Mouse (Mus musculus): Measurements from ENCODE around the gene Rab43. TPM values are rescaled to one million over a fixed set of nuclear protein-coding genes. Genes with fewer than 3 reads are reported as not detected.

Rab43 gene
- polyA plus RNA-seq (2012; rRNA removed), result 47.2 and 58.4 TPM in 2 replicates

- TF ChIP-seq POLR2A (IDR thresholded peaks at IDR 0.05; ENCODE audit: low read depth, low read length) (peak; percentile 99), CTCF (IDR thresholded peaks at IDR 0.05; ENCODE audit: extremely low read depth, insufficient read length, insufficient replicate concordance, low read depth, low read length) (no peak)
- Histone ChIP-seq H3K4me1 (ENCODE audit: control insufficient read depth, insufficient read depth, insufficient read length, low read length) (peaks cover 14% of the 10 kb centered on the region), H3K4me3 (ENCODE audit: low read depth, low read length) (peak within 1 kb of the TSS; percentile 82), H3K27me3 (ENCODE audit: control insufficient read depth, insufficient read depth, low read length) (no peaks in the 10 kb centered on the region), H3K27ac (ENCODE audit: insufficient read depth, low read depth, low read length) (peak within 1 kb of the TSS; percentile 91), H3K36me3 (ENCODE audit: control insufficient read depth, insufficient read depth, low read length) (no peaks in the 10 kb centered on the region; the same call in 1 of the 2 replicates)
- WGBS, result under 1% methylated on average over 56 of the region's 56 CpGs
Measured at GRCm38 (mm10) chr6:87811675-87812338, at the start of gene Rab43. Gene Rab43 (minus strand): TSS chr6:87812164.

GRCm38 (mm10) chr6:87857071-87857470 lies 45.1 kb upstream of the Rab43 start:
- TF ChIP-seq POLR2A (IDR thresholded peaks at IDR 0.05; ENCODE audit: low read depth, low read length) (no peak), CTCF (IDR thresholded peaks at IDR 0.05; ENCODE audit: extremely low read depth, insufficient read length, insufficient replicate concordance, low read depth, low read length) (no peak)
- no peak overlapping the region for H3K27ac ChIP-seq (ENCODE audit: insufficient read depth, low read depth, low read length)
- H3K36me3 ChIP-seq (ENCODE audit: control insufficient read depth, insufficient read depth, low read length), result no peaks in the 10 kb centered on the region
- H3K27me3 ChIP-seq (ENCODE audit: control insufficient read depth, insufficient read depth, low read length), result no peaks in the 10 kb centered on the region
- H3K4me1 ChIP-seq (ENCODE audit: control insufficient read depth, insufficient read depth, insufficient read length, low read length), result no peaks in the 10 kb centered on the region
- WGBS, result 44% methylated on average over 1 of the region's 1 CpGs
- H3K4me3 ChIP-seq (ENCODE audit: low read depth, low read length), result no peak overlapping the region

- 74% methylated on average over 4 of the region's 4 CpGs for WGBS
- no peak for TF ChIP-seq CTCF (IDR thresholded peaks at IDR 0.05; ENCODE audit: extremely low read depth, insufficient read length, insufficient replicate concordance, low read depth, low read length)
- TF ChIP-seq POLR2A (IDR thresholded peaks at IDR 0.05; ENCODE audit: low read depth, low read length), result no peak
- Histone ChIP-seq H3K27me3 (ENCODE audit: control insufficient read depth, insufficient read depth, low read length) (no peaks in the 10 kb centered on the region), H3K4me3 (ENCODE audit: low read depth, low read length) (no peak overlapping the region), H3K27ac (ENCODE audit: insufficient read depth, low read depth, low read length) (no peak overlapping the region), H3K4me1 (ENCODE audit: control insufficient read depth, insufficient read depth, insufficient read length, low read length) (peaks cover 7% of the 10 kb centered on the region; the same call in 1 of the 2 replicates), H3K36me3 (ENCODE audit: control insufficient read depth, insufficient read depth, low read length) (no peaks in the 10 kb centered on the region)
Measured at GRCm38 (mm10) chr6:87853446-87853845, 41.5 kb upstream of the Rab43 start.

GRCm38 (mm10) chr6:87851871-87852270 lies 39.9 kb upstream of the Rab43 start:
- Histone ChIP-seq H3K4me3 (ENCODE audit: low read depth, low read length) (no peak overlapping the region), H3K36me3 (ENCODE audit: control insufficient read depth, insufficient read depth, low read length) (no peaks in the 10 kb centered on the region), H3K27me3 (ENCODE audit: control insufficient read depth, insufficient read depth, low read length) (no peaks in the 10 kb centered on the region), H3K4me1 (ENCODE audit: control insufficient read depth, insufficient read depth, insufficient read length, low read length) (peaks cover 7% of the 10 kb centered on the region; the same call in 1 of the 2 replicates), H3K27ac (ENCODE audit: insufficient read depth, low read depth, low read length) (no peak overlapping the region)
- WGBS, result 85% methylated on average over 6 of the region's 6 CpGs
- TF ChIP-seq CTCF (IDR thresholded peaks at IDR 0.05; ENCODE audit: extremely low read depth, insufficient read length, insufficient replicate concordance, low read depth, low read length) (no peak), POLR2A (IDR thresholded peaks at IDR 0.05; ENCODE audit: low read depth, low read length) (no peak)

- WGBS, result under 1% methylated on average over 55 of the region's 55 CpGs
- peak within 1 kb of the TSS; percentile 84 for H3K27ac ChIP-seq (ENCODE audit: insufficient read depth, low read depth, low read length)
- TF ChIP-seq CTCF (IDR thresholded peaks at IDR 0.05; ENCODE audit: extremely low read depth, insufficient read length, insufficient replicate concordance, low read depth, low read length) (no peak), POLR2A (IDR thresholded peaks at IDR 0.05; ENCODE audit: low read depth, low read length) (peak; percentile 86)
Measured at GRCm38 (mm10) chr6:87850900-87851614, 39.1 kb upstream of the Rab43 start, which contains the start of gene Cnbp. Gene Cnbp (minus strand): TSS chr6:87851106.

GRCm38 (mm10) chr6:87850155-87850899 lies 38.4 kb upstream of the Rab43 start:
- peaks cover 7% of the 10 kb centered on the region; the same call in 1 of the 2 replicates for H3K4me1 ChIP-seq (ENCODE audit: control insufficient read depth, insufficient read depth, insufficient read length, low read length)

More at GRCm38 (mm10) chr6:87850900-87851614, 39.1 kb upstream of the Rab43 start, which contains the start of gene Cnbp:
- Histone ChIP-seq H3K4me1 (ENCODE audit: control insufficient read depth, insufficient read depth, insufficient read length, low read length) (peaks cover 7% of the 10 kb centered on the region; the same call in 1 of the 2 replicates), H3K4me3 (ENCODE audit: low read depth, low read length) (peak within 1 kb of the TSS; percentile 85), H3K36me3 (ENCODE audit: control insufficient read depth, insufficient read depth, low read length) (no peaks in the 10 kb centered on the region), H3K27me3 (ENCODE audit: control insufficient read depth, insufficient read depth, low read length) (no peaks in the 10 kb centered on the region)

More at GRCm38 (mm10) chr6:87850155-87850899, 38.4 kb upstream of the Rab43 start:
- Histone ChIP-seq H3K27ac (ENCODE audit: insufficient read depth, low read depth, low read length) (peak overlapping the region; percentile 84), H3K4me3 (ENCODE audit: low read depth, low read length) (peak overlapping the region; percentile 85), H3K27me3 (ENCODE audit: control insufficient read depth, insufficient read depth, low read length) (no peaks in the 10 kb centered on the region), H3K36me3 (ENCODE audit: control insufficient read depth, insufficient read depth, low read length) (peaks cover 6% of the 10 kb centered on the region)
- TF ChIP-seq POLR2A (IDR thresholded peaks at IDR 0.05; ENCODE audit: low read depth, low read length) (no peak), CTCF (IDR thresholded peaks at IDR 0.05; ENCODE audit: extremely low read depth, insufficient read length, insufficient replicate concordance, low read depth, low read length) (no peak)
- WGBS, result under 1% methylated on average over 73 of the region's 73 CpGs

All from small intestine, adult 2 months (tissue).